Mouse (Mus musculus): ENCODE results near the gene Ccdc124.
"Not testable (repeated sequence)": the region's sequence is repeated elsewhere in the genome, so short reads cannot be mapped to it uniquely, and the experiment has no call there.

The Ccdc124 gene

DNA sequence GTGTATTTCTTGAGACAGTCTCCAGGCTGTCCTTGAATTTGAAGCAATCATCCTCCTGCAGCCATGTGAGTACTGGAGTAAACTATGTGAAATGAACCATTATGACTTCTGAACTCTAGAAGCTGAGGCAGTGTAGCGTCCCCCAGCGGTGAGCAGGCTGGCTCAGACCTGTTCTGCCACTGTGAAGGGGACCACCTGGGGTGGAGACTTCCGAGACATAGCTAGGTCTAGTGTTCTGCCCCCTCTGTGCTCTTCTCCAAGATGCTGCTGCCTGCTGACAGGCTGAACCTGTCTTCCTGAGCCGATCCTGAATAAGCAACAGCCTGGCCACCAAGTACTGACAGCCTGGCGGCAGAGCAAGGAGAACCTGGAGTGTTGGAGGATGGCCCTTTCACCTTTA lies 28.6 kb downstream of the Ccdc124 start:
- DNase-seq (ENCODE audit: low spot score), result no peak

DNA sequence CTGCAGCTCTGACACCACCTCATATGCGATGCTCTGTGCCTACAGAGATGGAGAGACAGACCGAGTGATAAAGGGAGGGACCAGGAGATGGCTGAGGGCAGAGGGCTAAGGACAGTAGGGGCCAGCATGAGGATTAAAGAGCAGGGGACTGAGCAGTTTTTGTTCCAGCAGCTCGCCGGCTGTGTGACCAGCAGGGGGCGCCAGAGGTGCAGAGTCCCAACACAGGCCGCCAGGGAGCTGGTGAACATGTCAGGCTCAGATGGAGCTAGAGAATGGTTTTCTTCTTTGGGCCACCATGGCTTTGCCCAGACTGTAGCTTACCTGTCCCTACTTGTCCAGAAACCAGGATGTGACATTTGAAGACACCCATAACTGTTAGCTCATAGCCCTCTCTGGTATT lies 29.2 kb downstream of the Ccdc124 start:
- peak; percentile 94 for DNase-seq (ENCODE audit: low spot score)

DNA sequence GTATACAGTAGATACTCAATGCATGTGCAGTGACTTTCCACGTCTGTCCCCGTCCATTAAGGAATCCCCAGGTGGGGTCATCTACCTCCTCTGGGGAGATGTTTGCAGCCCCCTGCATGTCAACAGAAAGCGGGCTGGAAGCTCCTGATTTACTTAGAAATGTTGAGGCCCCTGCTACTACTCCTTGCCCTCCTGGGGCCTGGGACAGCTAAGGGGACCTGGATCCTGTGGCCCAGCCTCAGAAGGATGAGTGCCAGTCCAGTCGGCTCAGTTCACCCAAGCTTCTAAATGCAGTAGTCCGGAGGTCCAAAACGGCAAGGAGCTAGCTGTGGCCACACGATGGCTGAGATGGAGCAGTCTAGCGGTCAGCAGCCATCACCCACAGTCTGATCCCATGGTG lies 29.8 kb downstream of the Ccdc124 start:
- no peak for DNase-seq (ENCODE audit: low spot score)

DNA sequence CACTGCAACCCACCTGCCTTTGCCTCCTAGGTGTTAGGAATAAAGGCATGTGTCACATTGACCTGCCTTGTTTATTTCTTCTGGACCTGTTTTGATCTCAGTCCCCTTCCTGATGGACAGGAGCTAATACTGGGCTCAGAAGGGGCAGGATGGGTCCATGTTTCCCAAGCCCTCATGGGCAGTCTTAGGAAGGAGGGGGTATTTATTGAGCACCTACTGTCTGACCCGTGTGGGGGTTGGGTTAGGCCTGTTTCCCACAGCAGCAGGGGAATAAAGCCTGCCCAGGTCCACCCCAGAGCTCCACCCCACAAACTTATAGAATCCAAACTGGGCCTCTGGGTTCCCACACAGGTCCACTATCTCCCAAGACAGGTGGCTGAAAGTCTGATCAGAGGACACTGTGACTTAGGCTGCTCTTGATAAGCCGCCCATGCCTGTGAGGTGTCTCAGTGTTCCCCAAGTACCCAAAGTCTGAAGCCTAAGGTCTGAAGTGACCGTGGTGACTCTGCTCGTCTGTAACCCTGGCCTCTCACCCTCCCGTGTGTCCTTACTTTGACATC lies 30.4 kb downstream of the Ccdc124 start:
- DNase-seq (ENCODE audit: low spot score), result no peak

DNA sequence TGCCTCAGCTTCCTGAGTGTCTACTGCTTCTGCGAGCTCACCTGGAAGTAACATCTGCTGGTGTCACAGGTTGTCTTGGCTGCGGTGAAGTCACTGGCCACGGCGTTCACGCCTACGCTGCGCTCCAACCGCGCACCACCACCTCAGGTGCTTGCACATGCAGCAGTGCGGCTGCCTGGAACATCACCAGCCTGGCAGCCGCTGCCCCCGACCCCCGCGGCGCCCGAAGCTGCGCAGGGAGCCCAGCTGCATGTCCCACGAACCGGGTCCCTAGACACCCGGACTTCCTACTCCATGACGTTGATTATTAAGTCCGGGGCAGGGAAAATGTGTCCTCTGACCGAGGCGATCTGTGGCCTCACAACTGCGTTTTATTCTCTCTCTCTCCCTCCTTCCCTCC lies 31.3 kb downstream of the Ccdc124 start:
- DNase-seq (ENCODE audit: low spot score), result no peak

DNA sequence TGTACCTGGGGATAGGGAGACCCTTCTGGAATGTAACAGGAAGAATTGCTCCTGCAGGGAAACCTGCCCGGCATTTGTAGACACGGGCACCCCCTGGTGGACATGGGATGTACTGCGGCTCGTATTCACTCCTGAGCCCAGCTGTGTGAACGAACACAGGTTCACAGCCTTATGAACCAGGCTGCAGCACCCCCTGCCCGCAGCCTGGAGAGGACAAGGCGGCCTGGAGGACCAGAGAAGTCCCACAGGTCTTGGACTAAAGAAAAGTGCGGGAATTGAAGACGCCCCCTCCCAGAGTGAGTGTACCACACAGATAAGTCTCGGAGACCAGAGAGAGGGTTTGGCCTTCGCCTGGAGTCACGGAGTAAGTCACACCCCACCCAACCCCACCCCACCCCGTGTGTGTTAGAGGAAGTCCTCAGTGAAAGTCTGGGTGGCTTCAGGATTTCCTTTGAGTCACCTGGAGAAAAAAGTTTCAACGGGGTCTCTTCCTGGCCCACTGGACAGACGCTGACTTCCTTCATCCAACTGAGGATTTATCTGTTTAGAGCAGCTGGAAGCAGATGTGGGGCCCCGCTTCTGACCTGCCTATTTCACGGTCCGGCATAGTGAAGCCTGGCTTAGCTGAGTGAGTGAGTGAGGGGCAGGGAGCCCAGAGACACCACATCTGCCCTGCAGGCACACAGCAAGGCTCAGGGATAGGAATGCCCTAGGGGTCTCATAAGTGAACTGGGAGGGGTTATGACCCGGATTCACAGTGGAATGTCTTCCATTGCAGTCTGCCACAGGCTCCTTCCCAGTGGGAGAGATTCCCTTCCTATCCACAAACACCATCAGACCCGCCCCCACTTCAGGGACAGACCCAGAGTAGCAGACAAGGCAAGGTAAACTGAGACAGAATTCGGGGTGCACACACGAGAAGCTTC lies 32.3 kb downstream of the Ccdc124 start:
- DNase-seq (ENCODE audit: low spot score), result peak; percentile 94

DNA sequence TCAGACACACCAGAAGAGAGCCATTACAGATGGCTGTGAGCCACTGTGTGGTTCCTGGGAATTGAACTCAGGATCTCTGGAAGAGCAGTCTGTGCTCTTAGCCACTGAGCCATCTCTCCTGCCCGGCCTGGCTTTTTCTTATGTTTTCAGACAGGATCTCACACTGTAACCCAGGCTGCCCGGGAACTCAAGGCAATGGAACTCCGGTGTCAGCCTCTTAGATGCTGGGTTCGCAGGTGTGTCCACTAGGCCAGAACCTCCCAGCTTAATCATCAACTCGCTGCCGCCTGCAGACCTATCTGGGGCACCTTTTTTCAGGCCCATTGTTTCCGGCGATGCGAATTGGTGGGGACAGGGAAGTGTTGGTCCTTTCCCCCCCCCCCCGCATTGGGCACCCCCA lies 33.1 kb downstream of the Ccdc124 start:
- DNase-seq (ENCODE audit: low spot score), result no peak

DNA sequence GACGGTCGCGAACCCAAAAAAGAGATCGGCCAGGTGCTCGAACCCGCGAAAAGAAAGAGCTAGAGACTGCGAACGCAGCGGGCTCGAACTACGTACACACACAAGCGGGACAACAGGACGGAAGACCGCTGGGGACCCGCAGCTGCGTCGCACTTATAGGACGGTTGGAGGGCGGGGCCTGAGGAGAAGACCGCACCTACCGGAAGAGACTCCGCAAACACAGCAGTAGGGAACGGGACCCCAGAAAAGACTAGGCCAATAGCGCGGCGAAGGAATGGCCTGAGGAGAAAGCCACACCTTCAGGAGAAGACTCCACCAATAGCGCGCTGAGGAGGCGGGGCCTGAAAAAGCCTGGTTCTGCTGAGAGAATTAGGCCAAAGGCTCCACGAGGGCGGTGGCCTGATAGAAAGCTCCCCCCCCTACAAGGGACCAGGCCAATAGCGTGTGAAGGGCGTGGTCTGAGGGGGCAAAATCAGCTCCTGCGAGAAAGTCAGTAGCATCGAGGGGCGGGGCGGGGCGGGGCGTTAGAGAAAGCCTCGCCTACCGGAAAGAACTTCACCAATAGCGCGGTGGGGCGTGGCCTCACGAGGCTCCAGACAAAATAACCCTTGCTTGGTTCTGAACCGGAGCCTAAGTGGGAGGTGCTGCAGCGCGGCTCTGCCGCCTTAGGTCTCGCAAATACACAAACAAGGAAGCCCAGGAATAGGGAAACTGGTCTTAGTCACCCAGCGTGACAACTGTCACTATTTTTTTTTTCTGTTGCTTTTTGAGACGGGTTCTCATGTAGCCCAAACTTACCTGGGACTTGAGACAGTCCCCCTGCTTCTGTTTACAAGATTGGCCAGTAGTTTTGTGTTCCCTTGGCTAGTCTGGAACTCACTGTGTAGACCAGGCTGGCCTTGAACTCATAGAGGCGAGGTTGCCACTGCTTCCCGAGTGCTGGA lies 34.1 kb downstream of the Ccdc124 start, which contains the start of gene Arrdc2:
Arrdc2 (minus strand) TSS at position 313 of the 944 bp plus-strand sequence.
- DNase-seq (ENCODE audit: low spot score), result peak; percentile 92

DNA sequence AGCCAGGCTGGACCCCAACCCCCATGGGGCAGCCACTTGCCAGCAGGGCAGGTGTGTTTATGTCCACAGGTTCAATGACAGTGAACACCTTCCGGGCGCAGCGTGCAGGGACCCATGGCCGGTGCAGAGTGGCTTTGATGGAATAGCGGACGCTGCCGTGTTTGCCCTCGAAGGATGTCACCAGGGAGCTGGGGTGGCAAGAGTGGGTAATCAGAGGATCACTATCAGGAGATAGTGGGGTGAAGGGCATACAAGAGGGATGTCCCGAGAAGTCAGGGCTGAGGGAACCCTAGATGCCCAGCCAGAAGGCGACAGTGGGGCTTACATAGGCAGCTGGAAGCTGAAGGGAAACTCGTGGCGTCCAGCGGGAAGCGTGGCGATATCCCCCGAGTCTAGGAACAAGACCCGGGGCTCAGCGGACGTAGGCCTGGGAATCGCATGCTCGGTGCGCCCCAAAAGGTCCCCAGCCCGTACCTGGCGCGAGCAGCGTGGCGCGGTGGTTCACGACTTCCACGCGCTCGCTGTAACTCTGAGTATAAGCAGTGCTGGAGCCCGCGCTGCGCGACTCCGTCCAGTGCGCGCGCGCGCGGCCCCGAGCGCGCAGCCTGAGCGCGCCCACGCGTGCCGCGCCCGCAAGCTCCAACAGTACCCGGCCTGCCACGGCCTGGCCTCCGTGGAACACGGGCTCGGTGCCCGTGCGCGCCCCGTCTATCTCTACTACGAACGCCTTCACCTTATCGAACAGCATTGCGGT lies 34.9 kb downstream of the Ccdc124 start:
- DNase-seq (ENCODE audit: low spot score), result no peak

DNA sequence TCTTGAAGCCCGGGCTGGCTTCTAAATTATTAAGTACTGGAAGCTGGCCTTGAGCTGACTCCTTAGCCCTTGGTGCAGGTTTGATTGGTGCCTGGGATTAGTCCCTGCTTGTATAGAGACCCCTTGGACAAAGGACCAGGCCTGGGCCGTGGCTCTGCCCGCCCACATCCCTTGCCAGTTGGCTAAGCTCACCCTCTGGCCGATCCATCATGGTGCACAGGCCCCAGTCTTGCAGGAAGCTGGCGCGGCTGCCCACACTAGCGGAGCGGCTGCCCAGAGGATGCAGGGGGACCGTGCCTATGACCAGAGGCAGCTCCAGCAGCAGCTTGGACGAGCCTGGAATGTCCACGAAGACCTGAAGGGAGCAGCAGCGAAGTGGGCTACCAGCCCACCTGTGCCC lies 37.1 kb downstream of the Ccdc124 start:
- DNase-seq (ENCODE audit: low spot score), result no peak

DNA sequence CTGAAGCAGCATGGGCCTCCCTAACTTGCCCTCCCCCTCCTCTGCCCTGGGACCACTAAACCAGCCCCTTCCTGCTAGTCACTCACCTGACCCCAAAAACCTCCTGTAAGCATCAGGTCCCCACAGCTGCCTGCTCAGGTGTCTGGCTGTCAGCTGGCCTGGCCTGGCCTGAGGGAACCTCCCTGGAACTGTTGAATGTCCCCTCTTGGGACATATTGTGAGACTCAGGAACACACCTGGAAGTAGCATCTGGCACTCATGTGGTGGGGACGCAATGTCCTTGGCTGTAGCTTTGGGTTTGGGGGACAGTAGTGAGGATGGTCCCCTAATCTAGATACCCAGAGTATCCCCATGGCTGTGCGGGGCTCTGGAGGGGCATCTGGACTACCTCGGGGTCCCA lies 39.7 kb downstream of the Ccdc124 start:
- DNase-seq (ENCODE audit: low spot score), result no peak

DNA sequence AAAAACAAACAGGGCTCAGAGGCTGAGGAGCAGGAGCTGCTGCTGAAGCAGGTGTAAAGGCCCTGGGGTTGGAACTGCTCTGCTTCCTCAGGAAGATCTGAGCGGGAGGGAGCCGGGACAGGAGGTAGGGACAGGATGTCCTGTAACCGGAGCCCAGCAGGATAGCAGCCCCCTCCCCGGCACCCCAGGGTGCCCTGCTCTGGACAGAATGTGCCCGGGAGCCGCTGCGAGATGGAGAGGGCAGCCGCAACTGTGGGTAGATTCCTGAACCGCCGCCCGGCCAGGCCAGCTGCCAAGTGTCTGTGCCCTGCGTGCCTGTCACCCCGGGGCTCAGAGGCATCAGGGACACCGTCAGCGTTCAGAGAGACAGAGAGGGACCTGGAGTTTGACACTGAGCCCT lies 40.2 kb downstream of the Ccdc124 start:
- DNase-seq (ENCODE audit: low spot score), result no peak

DNA sequence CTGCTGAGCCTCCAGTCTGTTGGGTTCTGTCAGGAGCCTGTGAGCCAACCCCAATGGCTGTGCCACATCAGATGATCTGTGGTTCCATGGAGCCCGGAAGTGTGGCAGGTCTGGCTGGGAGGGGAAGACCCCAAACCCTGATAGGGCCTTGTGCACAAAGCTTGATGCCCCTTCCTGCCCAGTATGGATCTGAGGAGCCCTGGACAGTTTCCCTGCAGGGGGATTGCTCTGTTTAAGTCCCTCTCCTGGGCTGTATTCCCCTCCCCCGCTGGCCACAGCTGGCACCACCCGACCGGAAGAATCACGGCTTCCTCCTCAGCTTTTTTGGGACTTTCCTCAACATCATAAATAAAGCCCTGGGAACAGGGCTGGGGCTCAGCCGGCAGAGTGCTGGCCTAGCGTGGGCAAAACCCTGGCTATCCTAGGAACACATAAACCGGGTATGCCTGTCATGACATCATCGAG lies 40.7 kb downstream of the Ccdc124 start:
- DNase-seq (ENCODE audit: low spot score), result no peak

DNA sequence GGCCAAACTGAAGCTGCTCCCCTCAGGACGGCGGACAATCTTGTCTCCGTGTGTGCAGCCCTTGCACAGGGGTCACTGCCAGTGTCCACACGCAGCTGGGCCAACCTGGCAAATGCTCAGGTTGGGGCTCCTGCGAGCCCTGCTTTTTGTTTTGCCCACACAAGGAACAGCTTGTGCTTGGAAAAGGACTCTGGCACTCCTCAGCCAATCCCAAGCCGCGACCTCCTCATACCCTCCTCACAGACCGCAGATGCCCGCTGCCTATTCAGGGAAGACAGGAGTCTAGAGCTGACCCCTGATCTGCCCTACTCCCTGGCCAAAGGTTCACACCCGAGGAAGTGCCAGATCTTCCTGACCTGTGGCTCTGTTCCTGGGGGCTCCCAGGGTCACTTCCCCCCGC lies 41.4 kb downstream of the Ccdc124 start:
- no peak for DNase-seq (ENCODE audit: low spot score)

DNA sequence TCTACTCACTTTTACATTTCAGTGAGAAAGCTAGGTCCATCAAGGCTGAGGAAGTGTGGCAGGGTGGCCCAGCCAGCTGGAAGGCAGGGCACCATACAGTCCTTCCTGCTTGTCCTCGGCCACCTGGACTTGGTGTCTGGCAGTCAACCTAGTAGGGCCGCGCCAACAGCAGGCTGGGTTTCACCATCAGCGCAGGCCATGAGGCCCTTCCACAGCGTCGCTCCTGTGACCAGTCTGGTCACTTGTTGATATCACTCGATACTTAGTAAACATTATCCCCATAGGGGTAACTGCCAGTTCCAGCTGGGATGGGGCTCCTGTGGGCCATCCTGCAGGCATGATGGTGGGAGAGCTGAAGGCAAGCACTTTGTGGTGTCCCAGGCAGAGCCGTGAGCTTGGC lies 42.2 kb downstream of the Ccdc124 start:
- no peak for DNase-seq (ENCODE audit: low spot score)

DNA sequence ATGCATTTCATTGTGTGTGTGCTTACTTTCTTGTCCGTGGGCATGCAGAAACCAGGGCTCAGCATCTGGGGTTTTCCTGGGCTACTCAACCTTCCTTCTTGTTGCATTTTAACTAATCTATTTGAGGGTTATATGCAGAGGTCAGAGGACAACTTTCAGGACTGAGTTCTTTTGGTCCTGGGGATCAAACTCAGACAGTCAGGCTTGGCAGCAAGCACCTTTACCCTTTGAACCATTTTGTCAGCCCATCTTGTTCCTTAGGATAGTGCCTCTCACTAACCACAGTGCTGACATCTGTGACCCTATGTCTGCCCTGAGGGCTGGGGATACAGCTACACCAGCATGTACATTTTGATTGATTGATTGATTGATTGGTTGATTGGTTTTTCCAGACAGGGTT lies 45.9 kb downstream of the Ccdc124 start:
- no peak for DNase-seq (ENCODE audit: low spot score)

DNA sequence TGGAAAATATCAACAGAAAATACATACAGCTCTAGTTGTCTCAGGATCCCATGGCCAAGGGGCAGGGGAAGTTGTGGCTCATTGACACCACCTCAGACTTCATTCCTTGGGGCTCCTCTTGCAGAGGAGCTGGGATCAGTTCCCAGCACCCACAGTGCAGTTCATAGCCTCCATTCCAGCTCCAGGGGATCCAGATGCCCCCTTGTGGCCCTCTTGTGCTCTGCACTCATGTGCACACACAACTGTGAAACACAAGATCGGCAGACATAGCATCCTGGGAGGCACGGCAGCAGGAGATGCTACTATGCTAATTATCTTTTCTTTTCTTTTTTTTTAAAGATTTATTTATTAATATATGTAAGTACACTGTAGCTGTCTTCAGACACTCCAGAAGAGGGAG lies 46.7 kb downstream of the Ccdc124 start:
- no peak for DNase-seq (ENCODE audit: low spot score)

DNA sequence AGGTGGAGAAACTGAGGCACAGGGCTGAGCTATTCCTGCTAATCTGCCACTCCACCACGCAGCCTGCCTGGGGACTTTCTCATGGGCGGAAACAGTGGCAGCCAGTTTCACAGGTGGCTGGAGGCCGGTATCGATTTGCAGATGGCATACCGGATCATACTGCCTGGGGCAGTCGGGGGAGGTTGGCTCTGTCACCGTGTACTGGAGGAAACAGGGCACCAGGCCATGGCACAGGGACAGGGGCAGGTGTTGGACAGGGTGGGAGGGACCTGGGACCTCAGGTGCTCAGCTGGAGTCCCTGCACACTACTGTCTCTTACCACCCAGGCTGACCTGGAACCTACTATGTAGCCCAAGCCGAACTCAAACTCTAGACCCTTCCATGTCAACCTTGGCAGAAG lies 47.9 kb downstream of the Ccdc124 start:
- DNase-seq (ENCODE audit: low spot score), result no peak

DNA sequence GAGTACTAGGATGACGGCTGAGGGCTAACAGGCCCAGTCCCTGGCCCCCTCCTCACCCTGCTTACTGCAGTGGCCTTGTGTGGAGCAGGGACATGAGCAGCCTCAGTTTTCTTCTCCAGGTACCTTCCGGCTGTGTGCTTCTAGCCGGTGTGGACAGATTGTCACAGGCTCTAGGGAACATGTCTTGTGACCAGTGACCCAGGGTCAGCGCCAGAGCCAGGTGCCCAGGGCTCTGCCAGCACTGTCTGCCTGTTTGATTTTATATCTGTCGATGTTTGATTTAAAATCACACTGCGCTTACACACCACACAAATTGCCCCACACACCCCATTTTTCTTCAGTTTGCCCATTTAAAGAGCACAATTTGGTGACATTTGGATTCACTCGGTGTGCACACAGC lies 49.9 kb downstream of the Ccdc124 start:
- DNase-seq (ENCODE audit: low spot score), result no peak

DNA sequence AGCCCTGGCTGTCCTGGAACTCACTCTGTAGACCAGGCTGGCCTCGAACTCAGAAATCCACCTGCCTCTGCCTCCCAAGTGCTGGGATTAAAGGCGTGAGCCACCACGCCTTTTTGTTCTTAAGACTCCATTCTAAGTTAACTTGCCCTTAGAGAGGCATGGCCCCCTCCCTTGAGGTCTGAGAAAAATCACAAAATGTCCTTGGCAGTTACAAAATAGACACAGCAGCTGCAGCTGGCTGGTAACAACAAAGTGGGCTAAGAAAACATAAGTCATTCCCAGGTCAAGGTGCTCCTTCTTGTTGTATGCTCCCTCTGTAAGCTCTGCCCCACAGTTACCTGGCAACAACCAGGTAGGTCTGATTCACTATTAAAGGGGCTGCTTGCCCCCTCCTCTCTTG lies 51.1 kb downstream of the Ccdc124 start:
- DNase-seq (ENCODE audit: low spot score), result not testable (repeated sequence)

DNA sequence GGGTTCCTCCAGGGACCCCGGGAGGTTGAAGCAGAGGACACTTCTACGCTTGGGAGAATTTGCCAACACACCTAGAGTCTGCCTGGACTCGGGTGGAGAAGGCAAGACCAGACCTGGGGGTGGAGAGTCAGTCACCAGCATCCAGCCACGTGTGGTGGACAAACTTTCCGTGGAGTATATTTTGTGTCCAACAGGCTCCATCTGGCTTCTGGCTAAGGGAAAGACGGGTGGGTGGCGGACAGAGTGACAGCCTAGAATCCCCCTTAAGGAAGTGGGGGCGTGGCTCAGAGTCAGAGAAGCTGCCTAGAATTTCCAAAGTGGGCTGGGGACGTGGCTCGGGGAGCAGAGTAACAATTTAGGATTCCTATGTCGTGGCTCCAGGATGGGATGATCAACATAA lies 51.7 kb downstream of the Ccdc124 start:
- no peak for DNase-seq (ENCODE audit: low spot score)

Measured in ovary, postnatal 14 days (tissue).